Mouse (Mus musculus): ENCODE results near the gene Efhd1. TPM values are rescaled to one million over a fixed set of nuclear protein-coding genes. Genes with fewer than 3 reads are reported as not detected.

The Efhd1 gene
- total RNA-seq, 4 experiments from 2014 or later: 16.4 to 18.6 (median 17.5) TPM

DNA sequence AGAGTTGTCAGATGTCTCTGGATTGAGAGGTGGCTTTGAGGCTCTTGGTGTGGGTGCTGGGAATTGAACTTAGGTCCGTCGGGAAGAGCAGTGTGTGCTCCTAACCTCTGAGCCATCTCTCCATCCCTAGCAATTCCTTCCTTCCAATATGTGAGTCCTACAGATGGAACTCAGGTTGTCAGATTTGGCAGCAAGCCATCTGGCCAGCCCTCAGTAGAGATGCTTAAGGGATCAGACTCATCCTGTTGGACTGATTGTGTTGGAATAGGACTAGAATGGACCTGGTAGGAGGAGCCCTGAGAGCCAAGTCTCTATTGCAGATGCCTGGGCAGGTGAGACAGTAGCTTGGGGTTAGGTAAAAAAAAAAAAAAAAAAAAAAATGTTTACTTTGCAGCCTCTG lies 37.8 kb downstream of the Efhd1 start:
- DNase-seq (ENCODE audit: low spot score in 2 of 2): no peak

DNA sequence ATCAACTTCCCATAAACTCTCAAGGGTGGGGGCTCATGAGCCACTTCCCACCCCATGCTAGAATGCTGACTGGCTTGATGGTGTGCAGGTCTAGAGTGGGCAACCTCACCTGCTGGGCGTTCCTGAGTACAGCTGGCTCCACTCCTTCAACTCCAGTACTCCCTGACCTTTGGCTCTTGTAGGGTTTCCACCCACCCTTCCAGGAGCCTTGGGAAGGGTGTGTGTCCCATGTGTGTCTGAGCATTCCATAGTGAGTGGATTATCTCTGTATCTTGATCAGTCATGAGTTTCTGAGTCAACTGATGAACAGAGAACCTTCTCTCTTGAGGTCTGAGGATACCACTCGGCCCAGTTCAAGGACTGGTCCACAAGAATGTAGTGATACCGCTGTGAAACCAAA lies 44.8 kb downstream of the Efhd1 start:
- DNase-seq (ENCODE audit: low spot score in 2 of 2): no peak

DNA sequence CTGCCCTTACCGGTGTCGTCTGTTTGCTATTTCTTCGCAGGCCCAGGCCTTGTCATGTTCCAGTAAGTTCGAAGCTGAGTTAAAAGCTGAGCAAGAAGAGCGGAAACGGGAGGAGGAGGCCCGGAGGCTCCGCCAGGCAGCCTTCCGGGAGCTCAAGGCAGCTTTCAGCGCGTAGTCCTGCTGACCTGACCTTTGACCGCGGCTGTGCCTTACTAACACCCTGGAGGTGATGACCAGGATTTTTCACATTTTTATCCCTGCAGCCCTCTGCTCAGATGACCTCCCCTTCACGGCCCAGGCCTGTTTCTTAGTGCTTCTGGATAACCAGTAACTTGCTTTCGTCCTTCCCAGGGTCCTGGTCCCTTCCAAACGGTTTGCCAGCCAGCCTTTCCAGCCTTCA lies 45.5 kb downstream of the Efhd1 start:
- no peak for DNase-seq (ENCODE audit: low spot score in 2 of 2)

GRCm38 (mm10) chr1:87312681-87313080 lies 48.5 kb downstream of the Efhd1 start:
- no peak for DNase-seq (ENCODE audit: low spot score in 2 of 2)

DNA sequence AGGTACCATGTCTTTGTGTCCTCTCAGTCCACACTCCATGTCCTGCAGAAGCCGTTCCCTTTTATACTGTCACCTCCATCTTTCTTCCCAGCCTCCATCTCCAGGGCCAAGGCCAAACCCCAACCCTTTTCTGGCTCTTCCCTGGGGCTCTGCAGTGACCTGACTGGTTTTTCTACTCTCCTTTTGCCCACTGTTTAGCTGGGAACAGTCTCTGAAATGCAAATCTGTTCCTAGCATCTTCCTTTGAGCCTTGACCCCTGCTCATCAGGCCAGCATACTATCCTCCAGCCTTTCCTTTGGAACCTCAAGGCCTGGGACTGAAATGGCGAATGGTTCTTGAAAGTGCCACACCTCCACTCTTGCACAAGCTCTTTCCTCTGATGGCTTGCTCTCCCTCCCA lies 49.0 kb downstream of the Efhd1 start:
- no peak for DNase-seq (ENCODE audit: low spot score in 2 of 2)

- DNase-seq (ENCODE audit: low spot score in 2 of 2): no peak
Observed at GRCm38 (mm10) chr1:87313843-87314570, 49.8 kb downstream of the Efhd1 start.

- no peak for DNase-seq (ENCODE audit: low spot score in 2 of 2)
Observed at GRCm38 (mm10) chr1:87315431-87315830, 51.3 kb downstream of the Efhd1 start.

DNA sequence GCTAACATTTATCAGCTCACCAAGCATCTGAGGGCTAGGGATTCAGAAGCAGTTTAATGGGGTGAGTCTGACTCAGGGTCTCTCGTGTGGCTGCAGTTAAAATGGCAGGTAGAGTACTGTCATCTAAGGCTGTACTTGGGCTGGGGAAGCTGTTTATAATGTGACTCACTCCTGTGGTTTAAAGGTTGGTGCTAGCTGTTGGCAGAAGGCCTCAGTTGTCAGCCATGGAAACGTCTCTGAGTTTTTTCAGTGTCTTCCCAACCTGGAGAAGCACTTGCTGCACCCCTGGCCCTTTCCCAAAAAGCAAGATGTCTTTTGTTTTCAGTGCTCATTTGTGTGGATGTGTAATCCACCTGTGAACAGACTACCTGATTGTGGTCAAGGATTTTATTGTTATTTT lies 51.7 kb downstream of the Efhd1 start:
- DNase-seq (ENCODE audit: low spot score in 2 of 2): no peak

DNA sequence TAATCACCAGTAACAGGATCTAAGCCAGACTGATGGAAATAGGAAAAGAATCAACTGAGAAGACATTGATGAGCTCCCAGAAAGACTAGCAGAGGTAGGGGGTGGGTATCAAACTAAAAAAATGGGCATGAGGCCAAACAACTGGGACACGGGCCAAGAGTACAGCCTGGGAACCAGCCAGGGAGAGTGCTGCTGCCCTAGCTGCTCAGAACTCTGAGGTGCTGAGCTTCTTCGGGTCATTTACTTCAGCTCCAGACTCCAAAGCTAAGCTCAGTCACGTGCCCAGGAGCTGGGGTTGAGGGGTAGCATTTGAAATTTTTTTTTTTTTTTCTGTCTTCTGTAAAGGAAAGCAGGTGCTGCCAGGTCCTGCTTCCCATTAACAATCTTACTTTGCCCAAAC lies 52.5 kb downstream of the Efhd1 start:
- DNase-seq (ENCODE audit: low spot score in 2 of 2): peak in 1 of 2 experiments; percentile 21

GRCm38 (mm10) chr1:87321071-87321470 lies 56.9 kb downstream of the Efhd1 start:
- DNase-seq (ENCODE audit: low spot score in 2 of 2): no peak

DNA sequence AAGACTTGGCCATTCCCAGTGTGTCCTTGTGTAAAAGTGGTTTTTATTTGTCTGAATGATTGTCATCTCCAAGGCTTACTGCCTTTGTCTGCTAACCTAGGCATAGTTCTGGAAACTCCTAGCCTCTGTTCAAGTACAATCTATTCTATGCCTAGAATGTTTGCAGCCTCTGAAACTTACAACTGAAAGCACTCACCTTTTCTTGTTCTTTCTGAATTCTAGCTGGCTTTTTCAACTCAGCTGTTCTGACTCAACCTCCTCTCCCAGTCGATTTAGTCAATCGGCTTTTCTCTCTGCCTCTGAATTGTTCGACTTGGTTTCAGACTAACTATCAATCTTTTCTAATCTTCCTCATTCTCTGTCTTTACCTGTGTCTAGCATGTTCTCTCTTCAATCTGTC lies 58.6 kb downstream of the Efhd1 start:
- DNase-seq (ENCODE audit: low spot score in 2 of 2): no peak

DNA sequence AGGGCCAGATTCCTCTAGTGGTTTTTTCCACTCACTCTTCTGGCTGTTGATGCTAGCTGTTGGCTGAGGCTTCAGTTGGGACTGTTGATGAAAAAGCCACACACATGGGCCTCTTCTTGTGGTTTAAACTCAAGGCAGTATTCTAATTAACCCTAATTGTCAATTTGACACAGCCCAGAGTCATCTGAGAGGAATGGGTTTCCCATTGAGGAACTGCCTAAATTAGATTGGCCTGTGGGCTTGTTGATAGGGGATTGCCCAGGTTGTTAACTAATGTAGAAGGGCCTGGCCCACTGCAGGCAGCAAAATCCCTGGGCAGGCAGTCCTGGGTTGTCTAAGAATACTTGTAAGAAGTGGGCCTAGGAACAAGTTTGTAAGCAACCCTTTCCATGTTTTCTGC lies 60.5 kb downstream of the Efhd1 start:
- DNase-seq (ENCODE audit: low spot score in 2 of 2): no peak

DNA sequence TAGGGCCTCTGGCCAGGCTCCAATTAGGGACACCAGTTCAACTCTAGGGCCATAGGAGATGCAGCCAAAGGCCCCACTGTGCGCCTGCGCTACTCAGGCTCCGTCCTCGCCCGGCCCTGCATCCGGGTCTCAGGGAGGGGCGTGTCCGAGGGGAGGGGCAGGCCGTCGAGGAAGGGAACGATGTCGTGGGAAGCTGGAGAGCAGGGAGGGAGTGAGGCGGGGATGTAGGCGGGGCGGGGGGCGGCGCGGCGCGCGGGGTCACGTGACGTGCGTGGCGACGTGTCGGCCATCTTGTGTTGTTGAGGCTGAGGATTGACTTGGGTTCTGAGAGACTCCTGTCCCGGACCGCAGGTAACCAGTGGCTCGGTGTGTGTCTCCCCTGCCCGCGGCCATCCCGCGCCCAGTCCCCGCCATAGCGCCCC lies 62.6 kb downstream of the Efhd1 start, which contains the start of gene Gigyf2:
TSS of gene Gigyf2 (plus strand) at position 257 of the 422 bp plus-strand sequence.
- DNase-seq (ENCODE audit: low spot score in 2 of 2): peak; percentile 85 to 94

GRCm38 (mm10) chr1:87327165-87327861 lies 63.1 kb downstream of the Efhd1 start:
- DNase-seq (ENCODE audit: low spot score in 2 of 2): peak; percentile 25 to 28

DNA sequence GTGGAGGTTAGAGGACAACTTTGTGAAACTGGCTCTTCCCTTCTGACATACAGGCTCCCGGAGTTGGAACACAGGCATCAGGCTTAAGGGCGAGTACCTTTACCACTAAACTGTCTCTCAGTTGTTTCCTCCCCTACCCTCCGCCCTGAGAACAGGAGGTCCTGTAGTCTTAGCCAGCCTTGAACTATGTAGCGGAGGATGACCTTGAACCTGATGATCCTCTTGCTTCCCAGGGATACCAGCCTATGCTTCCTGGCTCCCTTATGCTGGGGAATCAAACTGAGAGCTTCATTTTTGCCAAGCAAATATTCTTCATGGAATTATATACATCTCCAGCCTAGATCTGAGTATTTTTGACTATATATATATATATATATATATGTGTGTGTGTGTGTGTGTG lies 67.6 kb downstream of the Efhd1 start:
- DNase-seq (ENCODE audit: low spot score in 2 of 2): no peak

- no peak for DNase-seq (ENCODE audit: low spot score in 2 of 2)
Observed at GRCm38 (mm10) chr1:87350576-87350975, 86.4 kb downstream of the Efhd1 start.

DNA sequence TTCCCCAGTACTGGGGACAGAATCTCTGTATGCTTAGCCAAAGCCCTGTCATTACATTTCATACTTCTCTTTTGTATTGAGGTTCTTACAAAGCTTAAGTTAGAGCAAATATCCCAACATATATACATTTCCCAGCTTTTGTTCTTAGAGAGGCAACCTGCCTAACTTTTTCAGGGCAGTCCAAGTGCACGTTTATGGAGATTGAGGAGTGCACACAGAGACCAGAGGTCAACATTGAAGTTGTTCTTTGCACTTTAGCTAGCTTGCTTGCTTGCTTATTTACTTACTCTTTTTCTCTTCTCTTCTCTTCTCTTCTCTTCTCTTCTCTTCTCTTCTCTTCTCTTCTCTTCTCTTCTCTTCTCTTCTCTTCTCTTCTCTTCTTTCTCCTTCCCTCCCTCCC lies 96.1 kb downstream of the Efhd1 start:
- DNase-seq (ENCODE audit: low spot score in 2 of 2): no peak

Other genes with a start within 250 kb of the Efhd1 start
- not detected for gene Alppl2, start 174.4 kb upstream of the Efhd1 start, total RNA-seq (2022)
- under 1 TPM in 3 of 4 experiments, not detected in 1; 0.26 to 0.37 (median 0.30) TPM for gene Alpi, start 162.8 kb upstream of the Efhd1 start, total RNA-seq (2022)
- not detected for gene Akp3, start 139.4 kb upstream of the Efhd1 start, total RNA-seq (2022)
- 10 to 100 TPM; 15.6 to 23.3 (median 17.4) TPM for gene Ecel1, start 107.8 kb upstream of the Efhd1 start, total RNA-seq (2022)
- 1 to 10 TPM; 1.8 to 4.2 (median 2.8) TPM for gene Prss56, start 81.0 kb upstream of the Efhd1 start, total RNA-seq (2022)
- not detected for gene Chrnd, start 73.8 kb upstream of the Efhd1 start, total RNA-seq (2022)
- not detected for gene Chrng, start 59.7 kb upstream of the Efhd1 start, total RNA-seq (2022)
- gene Eif4e2, start 50.4 kb upstream of the Efhd1 start, total RNA-seq (2022): 10 to 100 TPM; 57.6 to 68.2 (median 58.9) TPM
- gene Gigyf2, start 62.6 kb downstream of the Efhd1 start, total RNA-seq (2022): 100 to 1,000 TPM; 121 to 154 (median 142) TPM
- 1 to 10 TPM; 3.8 to 9.9 (median 5.2) TPM for gene Kcnj13, start 130.4 kb downstream of the Efhd1 start, total RNA-seq (2022)
- gene Snorc, start 205.9 kb downstream of the Efhd1 start, total RNA-seq (2022): 1 to 10 TPM in 1 of 4 experiments, not detected in 3; 1.2 TPM
- 1 to 10 TPM; 6.7 to 8.0 (median 7.6) TPM for gene Neu2, start 245.5 kb downstream of the Efhd1 start, total RNA-seq (2022)

Measured in left cerebral cortex, adult 8-10 months (tissue).